Mouse (Mus musculus): Measurements from ENCODE around the gene Map4k2.

- no peak for TF ChIP-seq POLR2A (IDR thresholded peaks at IDR 0.05; ENCODE audit: low read depth, low read length)
- TF ChIP-seq CTCF (conservative IDR thresholded peaks at IDR 0.05 in 1 of 2, IDR thresholded peaks at IDR 0.05 in 1 of 2; ENCODE audit: low read depth in 2 of 2, low read length in 2 of 2): peak; percentile 23 to 39; a peak in 2 of 4 replicates
- TF ChIP-seq ETS1 (conservative IDR thresholded peaks at IDR 0.05; ENCODE audit: low read depth, low read length): no peak
These were observed 51.9 kb downstream of the Map4k2 start for GRCm38 (mm10) chr19:6392743-6393393.
